Mouse (Mus musculus): ENCODE data around the gene App.

App gene

DNA sequence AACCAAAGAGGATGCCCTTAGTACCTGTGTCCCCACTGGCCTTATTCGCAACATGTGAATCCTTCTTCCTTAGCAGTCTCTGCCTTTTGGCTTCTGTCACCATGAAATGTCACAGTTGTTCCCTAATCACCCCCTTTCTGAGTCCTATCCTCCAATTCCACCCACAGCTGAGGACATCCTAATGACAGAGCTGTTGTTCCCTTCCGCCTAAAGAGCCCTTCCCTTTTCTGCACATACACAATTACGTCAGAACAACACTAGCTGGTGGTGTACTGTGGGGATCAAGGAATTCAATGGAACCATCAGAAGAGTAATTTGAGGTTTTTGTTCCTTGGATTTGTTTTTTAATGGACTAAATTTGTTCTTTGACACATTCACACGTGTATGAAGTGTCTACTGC, 48.9 kb downstream of the App start:
- no peak for DNase-seq (ENCODE audit: low spot score in 2 of 2)

DNA sequence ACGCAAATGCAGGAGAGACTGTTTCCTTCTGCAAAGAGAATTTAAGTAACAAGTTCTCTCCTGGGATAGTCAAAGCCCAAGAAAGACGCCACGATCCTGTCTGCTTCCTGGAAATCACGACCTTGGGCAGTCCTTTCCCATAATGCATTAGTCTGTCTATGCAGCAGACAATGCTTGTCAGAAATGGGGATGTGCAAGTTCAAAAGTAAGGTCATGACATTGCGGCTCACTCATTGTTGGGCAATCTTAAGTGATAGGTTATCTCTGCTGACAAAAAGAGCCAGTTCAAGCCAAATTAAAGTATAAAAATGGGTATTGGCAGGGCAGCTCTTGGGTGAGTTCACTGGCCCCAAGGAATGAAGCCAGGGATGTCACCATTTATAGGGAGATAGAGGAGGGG, 51.6 kb downstream of the App start:
- no peak for DNase-seq (ENCODE audit: low spot score in 2 of 2)

- DNase-seq (ENCODE audit: low spot score in 2 of 2), result no peak
These were observed 54.6 kb downstream of the App start for GRCm38 (mm10) chr16:85118916-85119315.

DNA sequence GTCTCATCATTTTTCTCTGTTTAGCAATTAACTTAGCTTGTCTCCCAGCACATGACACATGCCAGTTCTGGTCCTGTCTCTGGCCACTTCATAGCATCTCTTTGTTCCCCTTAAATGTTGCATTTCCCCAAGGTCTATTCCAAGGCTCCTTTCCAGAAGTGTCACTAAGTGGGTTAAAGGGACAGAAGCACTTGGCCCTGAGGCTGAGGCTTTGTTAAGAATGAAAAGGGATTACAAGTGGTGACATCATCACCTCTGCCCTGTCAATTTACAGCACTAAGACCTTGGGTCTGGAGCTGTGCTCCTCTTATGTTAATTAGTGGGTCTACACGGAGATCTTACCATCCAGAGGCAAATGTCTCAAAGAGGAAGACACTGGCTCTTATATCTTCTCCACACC, 56.0 kb downstream of the App start:
- DNase-seq (ENCODE audit: low spot score in 2 of 2), result no peak

DNA sequence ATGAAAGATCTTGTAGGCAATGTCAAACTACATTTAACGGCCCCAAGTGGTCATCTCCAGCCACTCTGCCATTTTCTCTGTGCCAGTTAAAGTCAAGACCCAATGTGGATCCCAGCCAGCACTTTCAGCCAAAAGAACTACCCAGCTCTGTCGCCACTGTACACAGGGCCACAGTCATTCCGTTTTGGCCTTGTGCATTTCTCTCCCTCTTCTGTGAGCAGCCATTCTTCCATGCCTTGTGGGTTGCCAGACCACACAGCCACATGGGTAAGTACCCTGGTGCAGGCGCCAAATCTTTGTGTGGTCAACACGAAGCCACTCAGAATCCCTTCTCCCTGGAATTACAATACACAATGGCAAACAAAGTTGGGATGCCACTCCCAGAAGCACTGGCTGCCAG, 57.7 kb downstream of the App start:
- DNase-seq (ENCODE audit: low spot score in 2 of 2), result no peak

GRCm38 (mm10) chr16:85114742-85115141, 58.8 kb downstream of the App start:
- DNase-seq (ENCODE audit: low spot score in 2 of 2), result no peak

DNA sequence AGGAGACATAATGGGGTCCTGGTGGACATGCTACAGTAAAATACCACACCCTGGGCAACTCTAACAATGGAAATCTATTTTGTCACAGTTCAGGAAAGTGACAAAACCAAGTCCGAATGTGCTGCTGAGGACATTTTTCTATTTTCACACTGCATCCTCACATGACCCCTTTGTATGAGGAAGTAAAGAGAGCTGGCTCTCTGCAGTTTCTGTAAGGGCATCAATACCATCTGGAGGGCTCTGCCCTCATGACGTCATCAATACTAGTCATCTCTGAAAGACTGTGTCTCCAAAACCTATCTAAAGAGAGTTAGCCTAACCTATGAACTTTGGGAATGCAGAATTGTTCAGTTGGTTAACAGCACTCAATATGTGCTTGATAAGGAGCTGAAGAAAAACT, 59.6 kb downstream of the App start:
- no peak for DNase-seq (ENCODE audit: low spot score in 2 of 2)

- DNase-seq (ENCODE audit: low spot score in 2 of 2), result no peak
These were observed 61.3 kb downstream of the App start for GRCm38 (mm10) chr16:85112254-85112653.

DNA sequence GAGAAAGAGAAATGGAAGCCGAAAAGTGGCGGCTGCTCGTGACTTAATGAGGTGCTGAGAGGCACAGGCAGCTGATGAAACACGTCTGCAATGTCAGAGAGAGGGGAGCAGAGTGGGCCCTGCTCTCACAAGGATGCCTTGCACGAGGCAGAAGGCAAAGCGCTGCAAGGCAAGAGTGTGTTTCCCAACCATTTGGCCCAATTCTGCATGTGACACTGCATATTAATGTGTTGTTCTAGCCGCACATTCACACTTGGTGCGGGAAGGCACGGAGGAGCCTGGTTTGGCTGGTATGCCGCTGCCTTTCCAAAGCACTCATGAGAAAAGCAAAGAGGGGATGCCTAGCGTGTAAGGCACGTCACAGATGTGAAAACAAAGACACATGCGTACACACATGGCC, 63.1 kb downstream of the App start:
- no peak for DNase-seq (ENCODE audit: low spot score in 2 of 2)

- DNase-seq (ENCODE audit: low spot score in 2 of 2), result no peak
These were observed 65.1 kb downstream of the App start for GRCm38 (mm10) chr16:85108486-85108885.

GRCm38 (mm10) chr16:85106644-85107323, 66.8 kb downstream of the App start:
- no peak for DNase-seq (ENCODE audit: low spot score in 2 of 2)

DNA sequence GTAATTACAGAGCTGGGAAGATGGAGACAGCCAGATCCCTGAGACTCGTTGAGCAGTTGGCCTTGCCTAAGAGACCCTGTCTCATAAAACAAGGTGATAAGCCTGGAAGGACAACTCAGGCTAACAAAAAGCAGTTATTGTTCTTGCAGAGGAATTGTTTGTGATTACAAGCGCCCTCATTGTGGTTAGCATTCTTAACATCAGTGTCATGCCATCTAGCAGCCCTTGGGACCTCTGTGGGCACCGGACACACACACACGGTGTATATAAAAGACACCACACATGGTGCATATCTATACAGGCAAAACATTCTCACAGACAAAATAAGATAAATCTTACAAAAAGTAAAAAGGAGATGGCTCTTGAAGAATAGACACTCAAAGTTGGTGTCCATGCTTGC, 68.0 kb downstream of the App start:
- no peak for DNase-seq (ENCODE audit: low spot score in 2 of 2)

GRCm38 (mm10) chr16:85103116-85103787, 70.3 kb downstream of the App start:
- no peak for DNase-seq (ENCODE audit: low spot score in 2 of 2)

DNA sequence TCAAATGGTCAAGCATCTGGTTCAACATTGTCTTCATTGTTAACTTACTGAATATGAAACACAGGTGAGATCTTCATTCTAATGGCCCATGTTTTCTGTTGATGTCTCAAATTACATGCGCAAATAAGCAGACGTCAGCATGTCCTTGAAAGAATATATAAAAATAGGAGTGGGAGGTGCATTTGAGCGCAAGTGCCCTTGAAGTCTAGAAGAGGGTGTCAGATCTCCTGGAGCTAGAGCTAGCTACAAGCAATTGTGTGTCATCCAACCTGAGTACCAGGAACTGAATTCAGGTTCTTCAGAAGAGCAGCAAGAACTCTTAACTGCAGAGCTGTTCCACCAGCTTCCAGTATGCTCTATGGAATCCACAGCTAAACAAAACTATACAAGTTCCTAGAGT, 72.0 kb downstream of the App start:
- DNase-seq (ENCODE audit: low spot score in 2 of 2), result no peak

DNA sequence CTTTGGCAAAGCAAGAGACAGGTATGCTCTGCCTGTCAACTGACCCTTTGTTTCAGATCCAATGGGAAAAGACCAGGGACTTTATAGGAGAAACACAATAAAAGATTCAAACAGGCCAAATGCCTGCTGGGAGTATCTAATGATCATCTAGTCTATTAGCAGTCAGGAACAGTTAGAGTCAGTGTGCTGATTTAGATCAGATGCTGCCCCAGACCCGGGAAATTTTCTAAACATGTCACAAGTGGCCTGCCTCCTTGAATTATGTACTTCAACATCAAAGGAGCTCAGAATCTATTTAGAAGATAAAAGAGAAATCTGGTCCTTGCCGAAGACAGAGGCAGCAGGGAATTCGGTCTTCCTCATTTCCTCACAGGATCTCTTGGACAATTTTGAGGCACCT, 72.8 kb downstream of the App start:
- DNase-seq (ENCODE audit: low spot score in 2 of 2), result no peak

GRCm38 (mm10) chr16:85099487-85099886, 74.1 kb downstream of the App start:
- DNase-seq (ENCODE audit: low spot score in 2 of 2), result no peak

DNA sequence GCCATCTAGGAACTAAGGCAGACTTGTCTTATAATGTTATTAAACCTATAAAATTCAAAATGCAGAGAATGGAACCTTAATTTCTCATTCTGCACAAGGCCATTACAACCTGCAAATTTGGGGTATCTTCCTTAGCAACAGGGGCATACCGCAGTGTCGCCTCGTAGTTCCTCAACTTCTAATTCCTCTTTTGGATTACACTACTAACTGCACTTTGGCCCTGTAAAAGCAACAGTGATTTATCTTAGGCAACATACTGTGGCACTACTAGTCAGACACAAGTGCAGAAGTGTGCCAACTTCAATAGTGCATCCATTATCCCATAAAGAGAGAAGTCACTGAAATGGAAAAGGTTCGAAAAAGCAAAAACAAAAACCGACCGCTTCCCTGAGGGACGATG, 74.5 kb downstream of the App start:
- no peak for DNase-seq (ENCODE audit: low spot score in 2 of 2)

DNA sequence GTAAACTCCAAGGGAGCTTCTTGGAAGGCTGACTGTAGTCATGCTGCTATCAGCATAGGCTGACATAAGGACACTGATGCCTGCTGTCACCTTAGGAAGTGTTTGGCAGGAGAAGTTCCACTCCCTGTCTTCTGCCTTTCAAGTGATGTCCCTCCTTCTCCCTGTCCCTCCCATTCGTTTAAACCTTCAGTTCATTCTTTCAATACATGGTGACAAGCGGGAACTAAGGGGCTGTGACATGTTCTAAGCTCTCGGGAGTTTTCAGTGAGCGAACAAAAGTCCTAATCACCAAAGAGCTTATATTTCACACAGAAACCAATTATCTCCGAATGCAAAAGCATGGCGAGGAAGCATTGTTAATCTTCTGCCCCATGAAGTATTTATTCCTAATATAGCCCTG, 77.2 kb downstream of the App start:
- no peak for DNase-seq (ENCODE audit: low spot score in 2 of 2)

DNA sequence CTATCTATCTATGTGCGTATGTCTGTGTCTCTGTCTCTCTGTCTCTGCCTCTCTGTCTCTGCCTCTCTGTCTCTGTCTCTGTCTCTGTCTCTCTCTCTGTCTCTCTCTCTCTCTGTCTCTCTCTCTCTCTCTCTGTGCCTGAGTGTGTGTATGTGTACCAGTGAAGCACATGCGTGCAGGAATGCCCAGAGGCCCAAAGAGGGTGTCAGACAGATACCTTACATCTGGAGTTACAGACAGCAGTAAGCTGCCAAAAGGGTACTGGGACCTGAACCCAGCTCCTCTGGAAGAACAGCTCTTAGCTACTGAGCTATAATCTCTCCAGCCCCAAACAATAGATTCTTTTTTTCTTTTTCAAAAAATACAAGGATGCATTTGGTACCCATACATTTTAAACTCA, 77.6 kb downstream of the App start:
- DNase-seq (ENCODE audit: low spot score in 2 of 2), result no peak

DNA sequence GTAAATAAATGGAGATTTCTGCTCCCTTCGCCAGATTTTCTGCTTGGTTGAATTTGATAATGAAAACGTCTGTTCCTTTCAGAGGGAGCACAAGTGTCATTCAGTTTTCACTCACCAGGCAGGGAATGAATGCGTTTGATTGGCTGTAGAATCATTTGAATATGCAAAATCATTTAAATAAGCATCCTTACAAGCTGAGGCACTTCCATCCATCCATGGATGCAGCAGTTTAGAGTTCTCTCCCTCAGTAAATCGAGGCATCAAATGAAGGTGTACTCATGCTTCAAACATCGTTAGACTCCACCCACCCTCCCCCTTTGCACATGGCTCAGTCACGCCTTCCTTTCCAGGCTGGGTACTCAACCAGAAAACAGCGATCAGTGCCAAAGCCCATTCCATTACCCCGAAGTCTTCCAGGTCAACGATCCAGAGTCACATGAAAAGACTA, 80.9 kb downstream of the App start:
- no peak for DNase-seq (ENCODE audit: low spot score in 2 of 2)

GRCm38 (mm10) chr16:85092183-85092582, 81.4 kb downstream of the App start:
- no peak for DNase-seq (ENCODE audit: low spot score in 2 of 2)

DNA sequence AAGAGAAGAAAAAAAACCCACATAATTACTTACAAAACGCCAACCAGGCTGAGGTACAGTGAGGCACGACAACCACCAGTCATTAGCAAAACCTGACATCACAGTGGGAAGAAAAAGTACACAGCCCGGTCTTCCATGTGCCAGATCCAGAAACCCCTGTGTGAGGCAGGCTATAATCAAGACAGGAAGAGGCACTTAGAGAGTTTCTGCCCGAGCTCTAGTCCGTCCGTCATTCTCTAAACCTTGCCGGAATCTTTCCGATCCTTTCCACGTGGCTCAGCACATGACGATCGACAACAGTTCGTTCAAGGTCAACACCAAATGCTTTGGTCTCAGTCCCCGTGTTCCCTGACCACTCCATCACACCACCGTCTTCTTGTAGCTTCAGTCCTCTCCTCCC, 82.6 kb downstream of the App start:
- no peak for DNase-seq (ENCODE audit: low spot score in 2 of 2)

DNA sequence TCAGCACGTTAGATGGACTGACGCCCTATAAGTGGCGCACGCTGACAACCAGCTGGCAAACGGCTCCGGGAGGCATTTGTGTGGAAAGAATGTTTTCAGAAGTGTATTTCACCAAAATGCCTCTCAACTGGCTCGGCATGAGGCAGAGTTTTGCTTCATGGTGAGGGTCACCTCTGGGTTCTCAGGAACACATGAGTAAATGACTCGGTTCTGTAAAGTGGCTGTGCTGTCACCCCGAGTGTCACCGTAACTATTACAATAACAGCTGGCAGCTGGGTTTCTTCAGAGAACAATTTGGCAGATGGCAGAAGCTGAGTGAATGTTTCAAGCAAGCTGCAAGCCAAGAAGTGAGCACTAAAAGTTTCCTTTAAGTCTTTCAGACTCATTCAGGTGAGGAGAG, 85.4 kb downstream of the App start:
- no peak for DNase-seq (ENCODE audit: low spot score in 2 of 2)

DNA sequence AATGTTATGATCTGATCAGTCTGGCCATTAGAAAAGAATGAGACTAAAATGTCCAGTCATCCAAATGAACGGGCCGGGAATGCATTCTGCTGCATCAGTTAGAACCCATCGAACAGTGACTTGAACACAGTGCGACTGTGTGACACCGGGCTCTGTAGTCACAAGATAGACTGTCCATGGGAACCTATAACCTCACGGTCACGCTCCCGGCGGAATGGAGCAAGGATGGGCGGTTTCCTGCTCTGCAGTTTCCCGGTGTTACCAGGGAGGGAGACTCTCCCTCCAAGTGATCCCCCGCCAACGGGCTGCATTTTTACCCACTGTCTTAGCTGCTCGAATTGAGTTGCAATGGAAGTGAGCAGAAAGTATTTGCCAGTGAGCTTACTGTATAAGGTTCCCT, 87.3 kb downstream of the App start:
- no peak for DNase-seq (ENCODE audit: low spot score in 2 of 2)
